Mouse (Mus musculus): Measurements from ENCODE around the gene Ggact.

- TF ChIP-seq CTCF (IDR thresholded peaks at IDR 0.05; ENCODE audit: extremely low read depth, insufficient read length, insufficient replicate concordance, low read depth, low read length) (peak; percentile 60; the same call in 1 of the 2 replicates), POLR2A (IDR thresholded peaks at IDR 0.05; ENCODE audit: low read depth, low read length) (no peak)
Observed at GRCm38 (mm10) chr14:122953331-122953730, 39.8 kb upstream of the Ggact start.
